Mouse (Mus musculus) intestine, postnatal 0 days (tissue): ENCODE data around the gene Tmem37. TPM values are rescaled to one million over a fixed set of nuclear protein-coding genes. Genes with fewer than 3 reads are reported as not detected.
A peak's percentile ranks its signal among the peaks of the same experiment; 100 is the strongest.

Source experiments
- ATAC-seq: fragments of 200-750 bp; cut with Nextera tagmentation; 2 replicates; pipeline ENCODE4 v1.8.0; 2017; ENCODE audit warnings: mild to moderate bottlenecking, moderate TSS enrichment, moderate library complexity
- H3K27ac ChIP-seq: fragments of 300-500 bp; sonication (generic); 2 replicates; pipeline ENCODE4 v1.5.1; 2014; ENCODE audit warnings: mild to moderate bottlenecking, low read depth, low read length, moderate library complexity
- H3K27me3 ChIP-seq: fragments of 300-500 bp; sonication (generic); replicated peaks from 2 replicates; pipeline ENCODE4 v1.6.1; 2014; ENCODE audit warnings: low read length, mixed read lengths; ENCODE audit not compliant: control insufficient read depth, insufficient read depth
- H3K36me3 ChIP-seq: fragments of 300-500 bp; sonication (generic); 2 replicates; pipeline ENCODE4 v1.6.1; 2014; ENCODE audit warnings: mild to moderate bottlenecking, moderate library complexity; ENCODE audit not compliant: control insufficient read depth, insufficient read depth
- H3K4me1 ChIP-seq: fragments of 300-500 bp; sonication (generic); replicated peaks from 2 replicates; pipeline ENCODE4 v1.6.1; 2014; ENCODE audit warnings: antibody characterized with exemption, low read length, mixed read lengths; ENCODE audit not compliant: control insufficient read depth, insufficient read depth
- H3K4me2 ChIP-seq: fragments of 300-500 bp; sonication (generic); replicated peaks from 2 replicates; pipeline ENCODE4 v1.6.1; 2014; ENCODE audit warnings: low read depth, mild to moderate bottlenecking, moderate library complexity
- H3K4me3 ChIP-seq: fragments of 300-500 bp; sonication (generic); 2 replicates; pipeline ENCODE4 v1.5.1; 2014; ENCODE audit warnings: low read depth, low read length
- H3K9ac ChIP-seq: fragments of 300-500 bp; sonication (generic); 2 replicates; pipeline ENCODE4 v1.6.1; 2014; ENCODE audit warnings: mild to moderate bottlenecking, low read depth, low read length
- H3K9me3 ChIP-seq: fragments of 300-500 bp; sonication (generic); 2 replicates; pipeline ENCODE4 v1.6.1; 2016; ENCODE audit warnings: mixed run types; ENCODE audit not compliant: control insufficient read depth
- CTCF ChIP-seq: sonication (generic); IDR thresholded peaks from 2 replicates; pipeline ENCODE4 v1.5.1; 2016; ENCODE audit warnings: low read depth, mild to moderate bottlenecking, control low read depth, antibody characterized with exemption, moderate library complexity
- WGBS: fragments of 180-500 bp; shearing (Covaris S2); extraction: QIAGEN DNeasy Blood & Tissue Kit; methylation state at CpG from one replicate; pipeline ENCODE4 v1.1.7; 2014; 5-methylcytosine and 5-hydroxymethylcytosine counted together
- polyA plus RNA-seq: library from polyadenylated mRNA; unstranded; fragments of >200 nt; fragmentation: Nextera tagmentation; extraction: Ambion mirVana; gene quantifications from 2 replicates; pipeline ENCODE4 v1.2.1, GENCODE M21; 2015

Tmem37 gene
- polyA plus RNA-seq, 1 experiment from 2014 or later, result 673 TPM

DNA sequence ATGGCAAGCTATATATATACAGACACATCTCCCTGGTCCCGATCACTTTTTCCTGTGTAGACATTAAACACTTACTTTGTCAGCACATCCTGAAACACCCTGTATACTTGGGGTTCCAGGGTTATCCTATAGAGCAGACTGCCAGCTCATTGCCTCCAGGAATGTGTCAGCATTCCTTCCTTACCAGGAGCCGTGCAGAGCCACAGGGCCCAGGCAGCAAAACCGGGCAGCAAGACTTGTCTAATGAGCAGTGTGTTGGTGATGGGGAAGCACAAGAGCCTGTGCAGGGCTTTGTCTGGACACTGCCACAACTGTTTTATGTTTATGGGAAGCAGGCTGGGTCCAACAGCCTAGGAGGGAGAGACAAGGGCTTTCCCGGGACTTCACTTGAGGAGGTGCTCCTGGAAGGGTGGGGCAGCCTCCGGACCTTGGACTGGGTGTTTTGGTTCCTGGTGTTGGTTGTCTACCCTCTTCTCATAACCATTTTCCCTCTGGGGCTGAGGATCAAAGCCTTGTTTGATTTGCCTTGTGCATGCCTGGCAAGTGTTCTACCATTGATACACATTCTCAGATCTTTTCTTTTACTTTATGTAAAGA is 10.1 kb upstream of the Tmem37 start:
- peak overlapping the region; percentile 45; the same call in 1 of the 2 replicates for H3K4me2 ChIP-seq

DNA sequence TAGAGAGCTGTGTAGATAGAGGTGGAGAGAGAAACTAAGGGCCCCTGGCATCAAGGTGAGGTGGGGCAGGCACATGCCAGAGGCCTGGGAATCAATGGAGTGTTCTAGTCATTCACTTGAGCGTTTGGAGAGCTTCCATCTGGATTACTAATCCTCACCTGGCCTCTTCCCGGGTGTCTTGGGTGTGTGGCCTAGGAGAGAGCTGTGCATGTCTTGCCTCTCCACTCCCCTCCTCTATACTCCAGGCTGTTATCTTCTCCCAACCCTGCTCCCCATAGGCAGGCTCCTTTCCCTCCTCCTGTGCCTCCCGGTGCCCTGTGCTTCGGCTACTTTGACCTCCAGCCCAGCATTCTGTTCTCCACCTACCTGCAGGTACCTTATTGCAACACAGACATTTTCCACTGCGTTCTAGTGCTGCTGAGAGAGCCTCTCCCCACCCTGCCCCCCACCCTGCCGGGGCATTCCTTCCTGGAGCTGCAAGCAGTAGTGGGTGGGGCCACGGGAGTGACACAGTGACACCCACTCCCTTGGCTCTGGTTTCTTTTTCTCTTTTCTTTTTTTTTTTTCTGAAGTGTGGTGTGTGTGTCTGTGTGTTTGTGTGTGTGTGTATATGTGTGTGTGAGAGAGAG is 9.2 kb upstream of the Tmem37 start:
- H3K9me3 ChIP-seq, result no peaks in the 10 kb centered on the region
- 9% methylated on average over 7 of the region's 7 CpGs for WGBS
- peak overlapping the region; percentile 84 for H3K27ac ChIP-seq
- H3K4me1 ChIP-seq, result no peaks in the 10 kb centered on the region; the same call in 1 of the 2 replicates
- peak; percentile 18; the same call in 1 of the 2 replicates for TF ChIP-seq CTCF
- ATAC-seq, result peak; percentile 89
- H3K36me3 ChIP-seq, result no peaks in the 10 kb centered on the region
- 0 out of 2 replicates have a peak overlapping the region, but pooled peaks have one; percentile 3 for H3K9ac ChIP-seq
- H3K27me3 ChIP-seq, result no peaks in the 10 kb centered on the region
- no peak overlapping the region for H3K4me3 ChIP-seq
- peak overlapping the region; percentile 45 for H3K4me2 ChIP-seq

More for the DNA sequence above, 10.1 kb upstream of the Tmem37 start:
- no peaks in the 10 kb centered on the region; the same call in 1 of the 2 replicates for H3K4me1 ChIP-seq
- H3K9me3 ChIP-seq, result no peaks in the 10 kb centered on the region
- no peaks in the 10 kb centered on the region for H3K27me3 ChIP-seq
- peak; percentile 74 for ATAC-seq
- H3K27ac ChIP-seq, result peak overlapping the region; percentile 84
- no peak for TF ChIP-seq CTCF
- no peak overlapping the region for H3K4me3 ChIP-seq
- 17% methylated on average over 5 of the region's 5 CpGs for WGBS
- H3K9ac ChIP-seq, result no peak overlapping the region
- H3K36me3 ChIP-seq, result no peaks in the 10 kb centered on the region

DNA sequence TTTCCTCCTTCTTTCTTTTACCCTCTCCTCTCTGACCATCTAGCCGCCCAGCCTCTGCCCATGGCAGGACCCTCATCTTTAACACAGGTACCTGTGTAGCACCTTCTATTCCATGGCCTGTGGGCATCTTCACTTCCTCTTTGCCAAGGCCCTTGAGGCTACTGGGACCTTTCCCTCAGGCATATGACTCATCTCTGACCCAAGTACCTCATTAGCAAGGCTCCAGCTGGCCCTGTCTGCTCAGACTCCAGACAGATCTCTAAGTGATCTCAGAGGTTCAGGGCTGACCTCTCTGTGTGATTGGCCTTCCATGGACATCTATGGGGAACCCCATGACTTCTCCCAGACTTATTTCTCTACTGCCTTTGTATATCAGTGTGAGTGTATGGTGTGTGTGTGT is 6.8 kb upstream of the Tmem37 start:
- Histone ChIP-seq H3K4me3 (no peak overlapping the region), H3K27ac (no peak overlapping the region), H3K9ac (no peak overlapping the region), H3K36me3 (no peaks in the 10 kb centered on the region), H3K9me3 (no peaks in the 10 kb centered on the region), H3K4me2 (no peak overlapping the region), H3K4me1 (no peaks in the 10 kb centered on the region; the same call in 1 of the 2 replicates), H3K27me3 (no peaks in the 10 kb centered on the region)
- 95% methylated on average over 1 of the region's 1 CpGs for WGBS
- no peak for ATAC-seq
- no peak for TF ChIP-seq CTCF

DNA sequence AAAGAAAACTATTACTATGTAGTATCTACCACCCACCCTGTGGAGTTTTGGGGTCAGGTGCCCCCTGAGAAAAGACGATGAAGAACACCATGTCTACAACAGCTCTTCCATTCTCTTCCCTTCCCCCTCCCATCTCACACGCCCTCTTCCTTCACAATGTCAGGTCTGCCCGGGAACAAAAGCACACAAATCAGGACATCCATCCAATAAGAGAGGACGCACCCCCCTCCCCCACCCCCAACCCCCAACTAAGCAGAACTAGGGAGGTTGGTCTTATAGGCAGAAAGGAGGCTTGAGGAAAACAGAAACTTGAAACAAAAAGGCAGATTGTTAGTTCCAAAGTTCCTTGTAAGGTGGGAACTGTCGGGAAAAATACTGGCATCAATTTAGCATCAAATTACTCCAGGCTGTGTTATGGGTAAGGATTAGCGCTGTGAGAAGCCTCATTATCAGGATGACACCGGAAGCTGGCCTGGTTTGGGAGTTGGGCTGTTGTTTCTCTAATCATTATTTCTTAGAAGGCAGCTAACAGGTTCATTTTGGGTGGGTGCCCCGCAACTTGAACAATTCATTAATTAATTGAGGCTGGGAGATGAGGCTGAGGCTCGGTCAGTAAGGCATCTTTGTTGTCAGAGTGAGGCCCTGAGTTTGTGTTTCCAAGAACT is 4.0 kb upstream of the Tmem37 start:
- ATAC-seq, result no peak

DNA sequence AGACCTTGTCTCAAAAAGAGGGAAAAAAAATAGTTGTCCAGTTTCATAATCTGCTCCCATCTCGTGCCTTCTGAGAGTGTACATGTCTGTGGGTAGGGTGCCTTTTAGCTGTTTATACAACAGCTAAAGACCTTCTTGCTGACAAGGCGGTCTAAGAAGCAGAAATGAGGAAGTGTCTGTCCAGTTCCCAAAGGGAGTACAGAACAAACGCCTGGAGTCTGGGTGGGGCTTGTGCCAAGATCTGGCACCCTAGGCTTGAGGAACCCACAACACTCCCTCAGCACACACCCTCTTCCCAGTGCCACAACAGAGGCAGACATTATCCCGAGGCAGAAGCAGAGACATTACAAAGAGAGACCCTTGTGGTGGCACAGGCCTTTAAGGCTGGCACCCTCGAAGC is 1.6 kb upstream of the Tmem37 start:
- no peak overlapping the region for H3K4me3 ChIP-seq
- H3K4me1 ChIP-seq, result peaks cover 6% of the 10 kb centered on the region; the same call in 1 of the 2 replicates
- H3K27ac ChIP-seq, result 0 out of 2 replicates have a peak overlapping the region, but pooled peaks have one; percentile 36
- no peak for TF ChIP-seq CTCF
- 37% methylated on average over 5 of the region's 5 CpGs for WGBS
- H3K27me3 ChIP-seq, result no peaks in the 10 kb centered on the region
- no peak overlapping the region for H3K9ac ChIP-seq
- H3K36me3 ChIP-seq, result no peaks in the 10 kb centered on the region
- no peak for ATAC-seq
- no peaks in the 10 kb centered on the region for H3K9me3 ChIP-seq
- H3K4me2 ChIP-seq, result no peak overlapping the region

More for the DNA sequence above, 4.0 kb upstream of the Tmem37 start:
- WGBS, result 41% methylated on average over 9 of the region's 9 CpGs
- no peak overlapping the region for H3K9ac ChIP-seq
- H3K27ac ChIP-seq, result no peak overlapping the region
- H3K4me3 ChIP-seq, result no peak overlapping the region
- H3K9me3 ChIP-seq, result no peaks in the 10 kb centered on the region
- H3K27me3 ChIP-seq, result no peaks in the 10 kb centered on the region
- TF ChIP-seq CTCF, result no peak
- peaks cover 6% of the 10 kb centered on the region for H3K4me1 ChIP-seq
- H3K4me2 ChIP-seq, result no peak overlapping the region
- no peaks in the 10 kb centered on the region for H3K36me3 ChIP-seq

DNA sequence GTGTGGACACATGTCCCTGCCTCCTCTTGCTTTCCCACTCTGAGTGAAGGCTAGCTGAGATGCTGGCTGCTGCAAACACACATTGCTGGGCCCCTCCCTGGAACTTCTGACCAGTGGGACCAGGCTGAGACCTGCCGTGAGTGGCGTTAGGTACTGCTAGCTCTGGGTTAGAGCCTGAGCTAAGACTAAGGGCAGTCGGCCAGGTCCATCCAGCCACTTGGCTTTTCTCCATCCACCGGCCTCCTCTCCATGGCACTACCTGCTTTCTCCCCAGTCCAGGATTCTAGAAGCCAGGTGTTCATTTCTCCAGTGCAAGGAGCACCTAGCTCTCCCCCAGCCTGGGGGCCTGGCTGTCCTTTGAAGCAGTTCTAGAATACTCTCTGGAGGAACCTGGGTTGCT is 1.1 kb upstream of the Tmem37 start:
- Histone ChIP-seq H3K4me3 (no peak overlapping the region), H3K27me3 (no peaks in the 10 kb centered on the region), H3K27ac (peak overlapping the region; percentile 64), H3K36me3 (no peaks in the 10 kb centered on the region), H3K4me2 (peak overlapping the region; percentile 76; the same call in 1 of the 2 replicates), H3K9ac (no peak overlapping the region), H3K4me1 (peaks cover 6% of the 10 kb centered on the region; the same call in 1 of the 2 replicates), H3K9me3 (no peaks in the 10 kb centered on the region)
- no peak for TF ChIP-seq CTCF
- no peak for ATAC-seq
- 72% methylated on average over 4 of the region's 4 CpGs for WGBS
